Mouse (Mus musculus): ENCODE data around the gene Spata16. TPM values are rescaled to one million over a fixed set of nuclear protein-coding genes. Genes with fewer than 3 reads are reported as not detected.

Gene Spata16
- polyA plus RNA-seq, 1 experiment from 2014 or later = not detected

DNA sequence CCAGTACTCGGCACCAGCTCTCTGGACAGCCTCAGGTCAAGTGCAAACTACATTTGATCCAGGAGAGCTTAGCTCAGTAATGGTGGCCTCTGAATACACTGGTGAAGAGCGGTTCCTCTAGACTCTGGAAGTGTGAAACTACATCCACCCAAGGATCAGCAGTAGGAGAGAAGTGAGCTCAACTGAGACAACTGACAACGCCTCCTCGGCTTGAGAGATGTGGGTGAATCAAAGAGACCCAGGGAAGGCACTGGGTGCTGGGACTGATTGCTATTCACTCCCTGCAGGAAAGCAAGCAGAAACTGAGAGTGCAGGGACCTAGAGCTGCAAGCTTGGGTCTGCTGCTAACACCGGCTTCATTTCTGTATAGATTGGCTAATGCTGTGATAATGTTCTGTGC lies 210.5 kb downstream of the Spata16 start:
- no peak overlapping the region for H3K9ac ChIP-seq (ENCODE audit: low read depth, low read length)
- 70% methylated on average over 5 of the region's 5 CpGs for WGBS
- no peaks in the 10 kb centered on the region for H3K36me3 ChIP-seq (ENCODE audit: control insufficient read depth, insufficient read depth, low read length)
- DNase-seq (ENCODE audit: low spot score) (no peak), ATAC-seq (ENCODE audit: low read depth) (no peak)
- no peaks in the 10 kb centered on the region for H3K9me3 ChIP-seq (ENCODE audit: control insufficient read depth, low read length)
- H3K4me1 ChIP-seq (ENCODE audit: control insufficient read depth, insufficient read depth, low read length) = no peaks in the 10 kb centered on the region
- H3K27me3 ChIP-seq (replicated peaks; ENCODE audit: control insufficient read depth, insufficient read depth, low read length) = no peaks in the 10 kb centered on the region
- H3K27ac ChIP-seq (replicated peaks; ENCODE audit: low read depth, low read length) = no peak overlapping the region
- H3K4me3 ChIP-seq (ENCODE audit: low read depth, low read length) = no peak overlapping the region
- H3K4me2 ChIP-seq (ENCODE audit: low read depth, low read length) = no peak overlapping the region

DNA sequence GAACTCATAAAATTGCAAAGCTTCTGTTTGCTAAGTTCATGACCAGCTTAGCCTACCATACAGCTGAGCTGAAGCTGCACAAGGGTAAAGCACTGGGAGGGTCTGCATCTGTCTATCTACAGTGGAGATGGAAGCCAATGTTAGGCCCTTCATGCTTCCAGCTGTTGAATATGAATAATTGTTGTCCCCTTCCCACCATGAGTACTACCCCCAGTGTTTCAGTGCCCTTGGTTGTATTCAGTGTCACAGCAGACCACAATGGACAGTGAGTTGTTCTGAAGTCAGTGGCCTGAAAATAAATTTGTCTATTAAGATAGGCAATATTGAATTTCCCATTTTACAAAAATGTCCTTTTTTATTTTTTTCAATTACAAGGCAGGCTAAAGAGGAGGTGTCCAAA lies 212.8 kb downstream of the Spata16 start:
- H3K27me3 ChIP-seq (replicated peaks; ENCODE audit: control insufficient read depth, insufficient read depth, low read length) = no peaks in the 10 kb centered on the region
- no peaks in the 10 kb centered on the region for H3K4me1 ChIP-seq (ENCODE audit: control insufficient read depth, insufficient read depth, low read length)
- no peak for DNase-seq (ENCODE audit: low spot score)
- H3K4me3 ChIP-seq (ENCODE audit: low read depth, low read length) = no peak overlapping the region
- H3K36me3 ChIP-seq (ENCODE audit: control insufficient read depth, insufficient read depth, low read length) = no peaks in the 10 kb centered on the region
- H3K4me2 ChIP-seq (ENCODE audit: low read depth, low read length) = no peak overlapping the region
- no peak for ATAC-seq (ENCODE audit: low read depth)
- no peaks in the 10 kb centered on the region for H3K9me3 ChIP-seq (ENCODE audit: control insufficient read depth, low read length)
- no peak overlapping the region for H3K27ac ChIP-seq (replicated peaks; ENCODE audit: low read depth, low read length)
- no peak overlapping the region for H3K9ac ChIP-seq (ENCODE audit: low read depth, low read length)

DNA sequence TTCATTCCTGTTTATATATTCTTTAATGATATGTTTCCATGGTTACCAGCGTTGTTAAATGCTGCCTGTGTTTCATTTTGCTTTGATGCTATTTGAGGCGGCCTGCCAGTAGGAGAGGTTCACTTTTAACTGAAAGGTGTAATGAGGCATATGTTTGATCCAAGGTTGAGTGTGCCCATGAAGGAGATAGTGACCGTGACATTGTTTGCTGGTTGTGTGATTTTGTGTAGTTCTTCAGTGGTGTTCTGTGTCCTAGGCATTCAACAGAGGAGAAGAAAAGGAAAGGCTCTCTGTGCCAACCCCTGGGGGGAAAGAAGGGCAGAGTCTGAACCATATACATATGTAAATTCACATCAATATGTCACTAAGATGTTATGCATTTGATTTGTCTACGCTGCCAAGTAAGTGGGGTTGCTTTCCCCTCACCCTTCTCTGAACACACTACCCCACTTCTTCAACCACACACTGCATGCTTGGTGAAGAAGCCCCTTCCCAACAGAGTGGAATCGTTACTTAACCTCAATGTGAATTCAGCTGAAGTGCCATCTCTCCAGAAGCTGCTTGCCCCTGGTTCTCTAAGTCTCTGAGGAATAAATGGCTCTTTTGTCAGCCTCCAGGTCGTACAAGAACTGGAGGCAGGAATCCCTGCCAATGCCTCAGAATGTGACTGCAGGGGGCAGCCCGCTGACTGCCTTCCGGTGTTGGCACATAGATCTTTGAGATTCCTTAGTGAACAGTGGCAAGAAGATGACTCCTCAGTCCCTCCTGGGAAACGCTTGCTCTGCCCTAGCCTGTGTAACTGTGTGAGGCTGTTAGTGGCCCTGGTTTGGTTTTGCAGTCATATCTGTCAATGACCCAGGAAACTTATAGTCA lies 213.5 kb downstream of the Spata16 start:
- DNase-seq (ENCODE audit: low spot score) (no peak), ATAC-seq (ENCODE audit: low read depth) (no peak)
- H3K4me1 ChIP-seq (ENCODE audit: control insufficient read depth, insufficient read depth, low read length) = no peaks in the 10 kb centered on the region
- 47% methylated on average over 9 of the region's 9 CpGs for WGBS
- H3K9me3 ChIP-seq (ENCODE audit: control insufficient read depth, low read length) = no peaks in the 10 kb centered on the region
- no peaks in the 10 kb centered on the region for H3K36me3 ChIP-seq (ENCODE audit: control insufficient read depth, insufficient read depth, low read length)
- no peak overlapping the region for H3K4me2 ChIP-seq (ENCODE audit: low read depth, low read length)
- H3K4me3 ChIP-seq (ENCODE audit: low read depth, low read length) = no peak overlapping the region
- H3K9ac ChIP-seq (ENCODE audit: low read depth, low read length) = no peak overlapping the region
- no peaks in the 10 kb centered on the region for H3K27me3 ChIP-seq (replicated peaks; ENCODE audit: control insufficient read depth, insufficient read depth, low read length)
- no peak overlapping the region for H3K27ac ChIP-seq (replicated peaks; ENCODE audit: low read depth, low read length)

DNA sequence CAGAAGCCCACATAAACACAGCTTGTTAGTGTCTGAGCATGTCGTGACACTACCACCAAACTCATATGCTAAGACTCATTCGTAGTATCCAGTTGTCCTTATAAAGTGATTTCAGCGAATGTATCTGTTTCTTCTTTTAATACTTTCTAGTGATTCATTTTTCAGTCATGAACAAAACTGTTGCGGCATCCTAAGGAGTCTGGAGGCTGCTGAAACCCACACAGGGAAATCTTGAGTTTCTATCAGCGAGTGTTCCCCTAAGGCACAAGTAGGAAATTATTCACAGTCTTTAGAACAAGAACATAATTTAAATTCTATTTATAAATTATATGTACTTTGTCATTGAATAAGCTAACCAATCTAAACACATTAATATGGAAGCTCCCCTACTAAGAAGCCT lies 216.1 kb downstream of the Spata16 start:
- Histone ChIP-seq H3K27me3 (replicated peaks; ENCODE audit: control insufficient read depth, insufficient read depth, low read length) (no peaks in the 10 kb centered on the region), H3K9ac (ENCODE audit: low read depth, low read length) (no peak overlapping the region), H3K4me3 (ENCODE audit: low read depth, low read length) (no peak overlapping the region), H3K4me2 (ENCODE audit: low read depth, low read length) (no peak overlapping the region), H3K4me1 (ENCODE audit: control insufficient read depth, insufficient read depth, low read length) (no peaks in the 10 kb centered on the region), H3K27ac (replicated peaks; ENCODE audit: low read depth, low read length) (no peak overlapping the region), H3K9me3 (ENCODE audit: control insufficient read depth, low read length) (no peaks in the 10 kb centered on the region), H3K36me3 (ENCODE audit: control insufficient read depth, insufficient read depth, low read length) (no peaks in the 10 kb centered on the region)
- ATAC-seq (ENCODE audit: low read depth) = no peak
- DNase-seq (ENCODE audit: low spot score) = no peak
- WGBS = 85% methylated on average over 5 of the region's 5 CpGs

DNA sequence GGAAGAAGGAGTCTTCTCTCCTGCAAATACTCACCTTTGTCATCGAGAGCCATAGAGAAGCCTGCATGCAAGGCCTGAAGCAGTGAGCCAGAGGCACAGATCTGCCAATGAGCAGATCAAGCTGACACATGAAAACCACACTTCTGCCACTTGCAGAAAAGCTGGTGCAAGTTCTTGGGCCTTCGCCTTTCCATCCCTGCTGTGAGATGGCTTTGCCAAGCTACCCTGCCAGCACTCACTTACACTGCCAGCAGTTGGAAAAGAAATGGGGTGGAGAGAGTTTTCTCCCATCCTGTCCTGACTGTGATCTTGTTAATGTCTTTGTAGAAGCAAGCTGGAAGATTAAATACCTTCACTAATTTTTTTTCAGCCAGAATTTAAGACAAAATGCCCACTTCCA lies 237.3 kb downstream of the Spata16 start:
- ATAC-seq (ENCODE audit: low read depth) = no peak
- H3K36me3 ChIP-seq (ENCODE audit: control insufficient read depth, insufficient read depth, low read length) = no peaks in the 10 kb centered on the region
- no peak overlapping the region for H3K9ac ChIP-seq (ENCODE audit: low read depth, low read length)
- H3K27me3 ChIP-seq (replicated peaks; ENCODE audit: control insufficient read depth, insufficient read depth, low read length) = no peaks in the 10 kb centered on the region
- no peak overlapping the region for H3K4me2 ChIP-seq (ENCODE audit: low read depth, low read length)
- no peak overlapping the region for H3K27ac ChIP-seq (replicated peaks; ENCODE audit: low read depth, low read length)
- 82% methylated on average over 2 of the region's 2 CpGs for WGBS
- H3K9me3 ChIP-seq (ENCODE audit: control insufficient read depth, low read length) = no peaks in the 10 kb centered on the region
- no peak overlapping the region for H3K4me3 ChIP-seq (ENCODE audit: low read depth, low read length)
- DNase-seq (ENCODE audit: low spot score) = no peak
- H3K4me1 ChIP-seq (ENCODE audit: control insufficient read depth, insufficient read depth, low read length) = no peaks in the 10 kb centered on the region

DNA sequence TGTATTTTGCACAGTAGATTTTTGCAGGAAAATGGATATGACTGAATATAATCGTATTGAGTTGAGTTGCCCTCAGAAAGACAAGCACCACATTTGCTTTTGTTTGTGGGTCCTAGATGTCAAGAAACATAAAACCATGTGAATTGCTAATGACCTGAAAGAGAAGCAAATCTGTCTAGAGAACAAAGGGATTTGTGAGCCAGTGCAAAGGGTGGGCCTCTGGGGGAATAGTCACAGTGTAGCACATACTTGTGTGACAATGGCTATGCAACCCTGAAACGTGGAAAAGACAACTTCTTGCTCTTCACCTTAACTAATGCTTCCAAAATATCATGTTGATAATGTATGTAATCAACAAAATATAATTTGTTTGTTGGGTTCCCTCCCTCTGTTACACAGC lies 239.9 kb downstream of the Spata16 start:
- Histone ChIP-seq H3K36me3 (ENCODE audit: control insufficient read depth, insufficient read depth, low read length) (no peaks in the 10 kb centered on the region), H3K4me2 (ENCODE audit: low read depth, low read length) (no peak overlapping the region), H3K27ac (replicated peaks; ENCODE audit: low read depth, low read length) (no peak overlapping the region), H3K4me3 (ENCODE audit: low read depth, low read length) (no peak overlapping the region), H3K4me1 (ENCODE audit: control insufficient read depth, insufficient read depth, low read length) (no peaks in the 10 kb centered on the region), H3K9me3 (ENCODE audit: control insufficient read depth, low read length) (no peaks in the 10 kb centered on the region), H3K27me3 (replicated peaks; ENCODE audit: control insufficient read depth, insufficient read depth, low read length) (no peaks in the 10 kb centered on the region), H3K9ac (ENCODE audit: low read depth, low read length) (no peak overlapping the region)
- ATAC-seq (ENCODE audit: low read depth) (no peak), DNase-seq (ENCODE audit: low spot score) (no peak)
- WGBS = 67% methylated on average over 2 of the region's 2 CpGs

DNA sequence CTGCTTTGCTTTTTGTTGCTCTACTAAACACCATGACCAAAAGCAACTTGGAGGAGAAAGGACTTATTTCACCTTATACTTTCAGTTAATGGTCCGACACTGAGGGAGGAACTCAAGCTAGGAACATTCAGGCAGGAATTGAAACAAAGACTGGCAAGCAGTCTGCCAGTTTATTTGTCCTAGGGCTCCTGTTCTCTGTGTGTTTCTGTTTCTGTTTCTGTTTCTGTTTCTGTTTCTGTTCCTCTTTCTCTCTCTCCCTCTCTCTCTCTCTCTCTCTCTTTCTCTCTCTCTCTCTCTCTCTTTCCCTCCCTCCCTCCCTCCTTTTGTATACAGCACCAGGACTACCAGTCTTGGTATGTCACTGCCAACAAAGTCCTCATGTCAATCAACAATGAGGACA lies 279.2 kb downstream of the Spata16 start:
- no peaks in the 10 kb centered on the region for H3K27me3 ChIP-seq (replicated peaks; ENCODE audit: control insufficient read depth, insufficient read depth, low read length)
- ATAC-seq (ENCODE audit: low read depth) (no peak), DNase-seq (ENCODE audit: low spot score) (no peak)
- no peak overlapping the region for H3K4me3 ChIP-seq (ENCODE audit: low read depth, low read length)
- H3K9ac ChIP-seq (ENCODE audit: low read depth, low read length) = no peak overlapping the region
- no peak overlapping the region for H3K4me2 ChIP-seq (ENCODE audit: low read depth, low read length)
- H3K27ac ChIP-seq (replicated peaks; ENCODE audit: low read depth, low read length) = no peak overlapping the region
- H3K36me3 ChIP-seq (ENCODE audit: control insufficient read depth, insufficient read depth, low read length) = no peaks in the 10 kb centered on the region
- 59% methylated on average over 1 of the region's 1 CpGs for WGBS
- H3K4me1 ChIP-seq (ENCODE audit: control insufficient read depth, insufficient read depth, low read length) = 0 out of 2 replicates have a peak, but pooled peaks cover 2% of the 10 kb centered on the region
- no peaks in the 10 kb centered on the region for H3K9me3 ChIP-seq (ENCODE audit: control insufficient read depth, low read length)

DNA sequence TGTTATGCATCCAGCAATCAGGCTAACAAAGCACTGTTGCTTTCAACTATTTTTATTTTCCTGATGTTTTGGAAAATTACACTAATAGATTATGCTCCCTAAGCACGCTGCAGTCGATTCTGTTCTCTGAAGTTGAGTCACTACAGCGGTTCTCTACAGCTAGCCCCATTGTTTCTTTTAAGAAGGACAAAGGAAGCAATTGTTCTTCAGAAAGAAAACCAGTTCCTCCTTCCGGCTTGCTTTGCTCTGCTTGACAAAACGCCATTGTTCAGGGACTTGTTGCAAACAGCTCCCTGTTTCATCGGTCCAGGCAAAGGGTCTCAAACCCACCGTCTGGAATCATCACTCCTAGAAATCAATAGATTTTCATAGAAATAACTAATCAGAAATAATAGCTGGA lies 283.6 kb downstream of the Spata16 start:
- no peak overlapping the region for H3K4me3 ChIP-seq (ENCODE audit: low read depth, low read length)
- no peak overlapping the region for H3K4me2 ChIP-seq (ENCODE audit: low read depth, low read length)
- H3K27ac ChIP-seq (replicated peaks; ENCODE audit: low read depth, low read length) = no peak overlapping the region
- ATAC-seq (ENCODE audit: low read depth) (no peak), DNase-seq (ENCODE audit: low spot score) (peak; percentile 6)
- no peak overlapping the region for H3K9ac ChIP-seq (ENCODE audit: low read depth, low read length)
- H3K36me3 ChIP-seq (ENCODE audit: control insufficient read depth, insufficient read depth, low read length) = no peaks in the 10 kb centered on the region
- H3K9me3 ChIP-seq (ENCODE audit: control insufficient read depth, low read length) = no peaks in the 10 kb centered on the region
- no peaks in the 10 kb centered on the region for H3K27me3 ChIP-seq (replicated peaks; ENCODE audit: control insufficient read depth, insufficient read depth, low read length)
- 38% methylated on average over 7 of the region's 7 CpGs for WGBS
- H3K4me1 ChIP-seq (ENCODE audit: control insufficient read depth, insufficient read depth, low read length) = 0 out of 2 replicates have a peak, but pooled peaks cover 2% of the 10 kb centered on the region

DNA sequence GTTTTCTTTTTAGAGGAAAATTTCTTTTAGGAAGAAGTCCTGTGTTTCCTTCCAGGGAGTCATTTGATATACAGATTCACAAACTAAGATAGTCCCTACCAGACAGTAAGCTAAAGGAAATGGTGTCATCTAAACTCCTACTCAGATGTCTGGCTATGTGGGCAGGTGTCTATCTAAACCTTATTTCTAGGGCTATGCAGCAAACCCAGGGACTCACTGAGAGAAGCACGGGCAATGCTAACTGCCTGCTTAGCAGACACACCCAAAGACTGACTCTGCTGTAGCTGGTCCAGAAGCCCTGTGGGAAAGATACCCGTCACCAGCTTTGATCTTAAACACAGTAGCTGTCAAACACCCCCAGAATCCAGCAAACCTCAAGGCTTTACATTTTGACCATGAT lies 284.2 kb downstream of the Spata16 start:
- H3K9ac ChIP-seq (ENCODE audit: low read depth, low read length) = no peak overlapping the region
- WGBS = 79% methylated on average over 2 of the region's 2 CpGs
- no peak overlapping the region for H3K27ac ChIP-seq (replicated peaks; ENCODE audit: low read depth, low read length)
- 0 out of 2 replicates have a peak, but pooled peaks cover 2% of the 10 kb centered on the region for H3K4me1 ChIP-seq (ENCODE audit: control insufficient read depth, insufficient read depth, low read length)
- no peaks in the 10 kb centered on the region for H3K27me3 ChIP-seq (replicated peaks; ENCODE audit: control insufficient read depth, insufficient read depth, low read length)
- H3K9me3 ChIP-seq (ENCODE audit: control insufficient read depth, low read length) = no peaks in the 10 kb centered on the region
- no peak overlapping the region for H3K4me2 ChIP-seq (ENCODE audit: low read depth, low read length)
- no peak overlapping the region for H3K4me3 ChIP-seq (ENCODE audit: low read depth, low read length)
- no peaks in the 10 kb centered on the region for H3K36me3 ChIP-seq (ENCODE audit: control insufficient read depth, insufficient read depth, low read length)
- ATAC-seq (ENCODE audit: low read depth) (no peak), DNase-seq (ENCODE audit: low spot score) (no peak)

Data from embryonic facial prominence, embryonic 14.5 days (tissue).